Mouse (Mus musculus): ENCODE data around the gene Gas1.

- TF ChIP-seq CTCF (IDR thresholded peaks at IDR 0.05; ENCODE audit: low read depth) = no peak
- TF ChIP-seq EP300 (optimal IDR thresholded peaks at IDR 0.05) = no peak
Measured at GRCm38 (mm10) chr13:60204746-60205145, 27.6 kb upstream of the Gas1 start.

All from stomach, postnatal 0 days (tissue).